ENCODE assay signal across 19 mouse cellular contexts in the genomic region with DNA sequence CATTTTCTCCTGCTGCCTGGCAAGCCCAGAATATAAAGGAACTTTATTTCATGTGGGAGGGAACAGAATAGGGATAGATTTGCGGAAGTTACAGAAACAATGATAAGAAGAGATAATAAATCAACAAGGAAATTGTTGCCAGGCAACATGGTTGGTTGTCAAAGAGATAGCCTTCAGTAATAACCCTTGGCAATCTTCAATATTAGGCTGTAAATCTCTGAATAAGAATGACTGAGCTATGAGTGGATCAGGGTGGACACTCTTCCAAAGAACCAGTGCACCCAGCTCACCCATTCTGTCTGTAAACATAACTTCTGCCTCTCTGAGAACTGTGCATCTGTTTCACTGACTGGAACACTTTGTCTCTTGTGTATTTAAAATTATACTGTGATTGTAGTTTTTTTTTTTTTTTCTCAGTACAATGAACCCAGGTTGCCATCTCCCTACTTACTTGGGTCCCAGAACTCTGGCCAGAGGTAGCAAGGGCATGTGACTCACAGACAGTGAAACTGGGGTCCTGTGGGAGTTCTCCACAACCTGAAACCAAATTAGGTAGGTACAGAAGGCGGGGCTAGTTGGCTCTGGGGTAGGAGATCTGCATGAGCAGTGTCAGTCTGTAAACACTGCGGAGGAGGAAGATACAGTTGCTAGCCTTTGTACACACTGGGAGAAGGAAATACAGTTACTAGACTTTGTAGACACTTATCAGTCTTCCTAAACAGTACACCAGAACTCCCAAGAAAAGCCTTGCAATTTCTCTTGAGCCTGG. TPM values are rescaled to one million over a fixed set of nuclear protein-coding genes. Genes with fewer than 3 reads are reported as not detected.
DNase-seq lines count a peak whose midpoint lies in the region; ATAC-seq and TF ChIP-seq lines count a peak whose summit lies in the region.
"Had no signal": no experiment of that assay in that cellular context is flagged by ENCODE, and none has a peak within 500 bp of the region (broad histone marks: within the 10 kb centered on the region; RNA-seq: fewer than 3 reads in every experiment).

No protein-coding gene starts in this region.

- peaks cover 15% of the 10 kb centered on the region; the same call in 1 of the 2 replicates for H3K4me1 ChIP-seq in liver, postnatal 0 days (ENCODE audit: insufficient read depth)
- H3K4me1 ChIP-seq in bone marrow, adult 2 months (ENCODE audit: control insufficient read depth, insufficient read depth, low read length), result peaks cover 3% of the 10 kb centered on the region; the same call in 1 of the 2 replicates
- H3K4me1 ChIP-seq in intestine, embryonic 15.5 days (replicated peaks), result 0 out of 2 replicates have a peak, but pooled peaks cover 6% of the 10 kb centered on the region
- peaks cover 12% of the 10 kb centered on the region for H3K4me1 ChIP-seq in spleen, adult 2 months (ENCODE audit: control insufficient read depth, insufficient read depth, insufficient read length)
- H3K4me1 ChIP-seq in midbrain, embryonic 13.5 days (replicated peaks), result no peaks in the 10 kb centered on the region
- H3K4me1 ChIP-seq: forebrain, embryonic 15.5 days; limb, embryonic 13.5 days had no signal

- no peaks in the 10 kb centered on the region for H3K27me3 ChIP-seq in liver, postnatal 0 days (ENCODE audit: insufficient read depth, low read length)
- H3K27me3 ChIP-seq in intestine, embryonic 15.5 days (replicated peaks), result no peaks in the 10 kb centered on the region
- H3K27me3 ChIP-seq in spleen, adult 2 months (ENCODE audit: control insufficient read depth, insufficient read depth, low read length), result no peaks in the 10 kb centered on the region
- no peaks in the 10 kb centered on the region for H3K27me3 ChIP-seq in midbrain, embryonic 13.5 days
- H3K27me3 ChIP-seq: forebrain, embryonic 15.5 days; limb, embryonic 13.5 days; neural tube, embryonic 13.5 days had no signal

- no peak overlapping the region for H3K4me2 ChIP-seq in liver, postnatal 0 days (ENCODE audit: low read depth, low read length)
- H3K4me2 ChIP-seq in intestine, embryonic 15.5 days (replicated peaks), result no peak overlapping the region
- H3K4me2 ChIP-seq in midbrain, embryonic 13.5 days (replicated peaks), result no peak overlapping the region
- H3K4me2 ChIP-seq: forebrain, embryonic 15.5 days; limb, embryonic 13.5 days; neural tube, embryonic 13.5 days had no signal

- no peaks in the 10 kb centered on the region for H3K36me3 ChIP-seq in liver, postnatal 0 days (replicated peaks; ENCODE audit: insufficient read depth, low read length)
- H3K36me3 ChIP-seq in intestine, embryonic 15.5 days, result no peaks in the 10 kb centered on the region
- H3K36me3 ChIP-seq in spleen, adult 2 months (ENCODE audit: control insufficient read depth, insufficient read depth, low read length), result no peaks in the 10 kb centered on the region
- H3K36me3 ChIP-seq in midbrain, embryonic 13.5 days, result no peaks in the 10 kb centered on the region
- H3K36me3 ChIP-seq: forebrain, embryonic 15.5 days; limb, embryonic 13.5 days; neural tube, embryonic 13.5 days had no signal

- TF ChIP-seq CTCF in liver, postnatal 0 days (IDR thresholded peaks at IDR 0.05; ENCODE audit: low read depth), result no peak
- no peak for TF ChIP-seq CTCF in bone marrow, adult 2 months (IDR thresholded peaks at IDR 0.05; ENCODE audit: control insufficient read depth, insufficient read depth, low read length)
- no peak for TF ChIP-seq CTCF in spleen, adult 2 months (IDR thresholded peaks at IDR 0.05; ENCODE audit: extremely low read depth, insufficient read depth, insufficient read length, insufficient replicate concordance)

- H3K9ac ChIP-seq in liver, postnatal 0 days (replicated peaks), result no peak overlapping the region
- H3K9ac ChIP-seq in intestine, embryonic 15.5 days, result no peak overlapping the region
- no peak overlapping the region for H3K9ac ChIP-seq in midbrain, embryonic 13.5 days (replicated peaks)
- H3K9ac ChIP-seq: forebrain, embryonic 15.5 days; limb, embryonic 13.5 days; neural tube, embryonic 13.5 days had no signal

- no peak for DNase-seq in liver, postnatal 0 days
- DNase-seq in liver, result no peak
- peak; percentile 82 to 84 for DNase-seq in spleen, adult 2 months (ENCODE audit: low read depth in 1 of 2, low spot score in 2 of 2)
- no peak for DNase-seq in ovary, adult 18-20 months (ENCODE audit: low spot score)
- DNase-seq: cerebellum, adult 11 months; heart, postnatal 14 days; kidney, postnatal 25 days; layer of hippocampus, postnatal 36 days; right cerebral cortex, adult 18-20 months had no signal

- ATAC-seq in liver, postnatal 0 days, result no peak
- ATAC-seq in intestine, embryonic 15.5 days, result peak; percentile 85
- no peak for ATAC-seq in midbrain, embryonic 13.5 days
- ATAC-seq: forebrain, embryonic 15.5 days; hindbrain, embryonic 16.5 days had no signal

- TF ChIP-seq POLR2A in bone marrow, adult 2 months (IDR thresholded peaks at IDR 0.05; ENCODE audit: borderline replicate concordance, control insufficient read depth, low read depth, low read length), result no peak
- TF ChIP-seq POLR2A in spleen, adult 2 months (IDR thresholded peaks at IDR 0.05; ENCODE audit: low read depth, low read length), result no peak

- H3K9me3 ChIP-seq in liver, postnatal 0 days (ENCODE audit: low read length), result no peaks in the 10 kb centered on the region
- no peaks in the 10 kb centered on the region for H3K9me3 ChIP-seq in intestine, embryonic 15.5 days
- no peaks in the 10 kb centered on the region for H3K9me3 ChIP-seq in midbrain, embryonic 13.5 days
- H3K9me3 ChIP-seq: forebrain, embryonic 15.5 days; limb, embryonic 13.5 days; neural tube, embryonic 13.5 days had no signal

- H3K4me3 ChIP-seq in liver, postnatal 0 days (ENCODE audit: low read depth, low read length), result no peak overlapping the region
- H3K4me3 ChIP-seq in bone marrow, adult 2 months (replicated peaks; ENCODE audit: control insufficient read depth, low read depth, low read length), result no peak overlapping the region
- no peak overlapping the region for H3K4me3 ChIP-seq in intestine, embryonic 15.5 days (replicated peaks)
- H3K4me3 ChIP-seq in spleen, adult 2 months (ENCODE audit: extremely low read depth, insufficient read depth, insufficient read length), result no peak overlapping the region
- H3K4me3 ChIP-seq in midbrain, embryonic 13.5 days (replicated peaks), result no peak overlapping the region
- H3K4me3 ChIP-seq: forebrain, embryonic 15.5 days; limb, embryonic 13.5 days; neural tube, embryonic 13.5 days had no signal

- H3K27ac ChIP-seq in liver, postnatal 0 days (ENCODE audit: low read depth), result peak overlapping the region; percentile 19
- H3K27ac ChIP-seq in bone marrow, adult 2 months (ENCODE audit: control insufficient read depth, insufficient read depth, low read depth, low read length, poor library complexity), result peak overlapping the region; percentile 63; the same call in 1 of the 2 replicates
- H3K27ac ChIP-seq in intestine, embryonic 15.5 days, result 0 out of 2 replicates have a peak overlapping the region, but pooled peaks have one; percentile 44
- peak overlapping the region; percentile 79 for H3K27ac ChIP-seq in spleen, adult 2 months (ENCODE audit: insufficient read depth, low read length)
- H3K27ac ChIP-seq in midbrain, embryonic 13.5 days, result no peak overlapping the region
- H3K27ac ChIP-seq: forebrain, embryonic 15.5 days; limb, embryonic 13.5 days; neural tube, embryonic 13.5 days had no signal

- TF ChIP-seq EP300 in liver, postnatal 0 days (IDR thresholded peaks at IDR 0.05; ENCODE audit: low read depth), result no peak

- 46% methylated on average over 3 of the region's 3 CpGs for WGBS in liver, postnatal 0 days (ENCODE audit: insufficient replicate concordance)
- WGBS in bone marrow, adult 2 months, result 20% methylated on average over 3 of the region's 3 CpGs
- WGBS in intestine, embryonic 15.5 days, result 62% methylated on average over 3 of the region's 3 CpGs
- 39% methylated on average over 3 of the region's 3 CpGs for WGBS in spleen, adult 2 months
- WGBS in midbrain, embryonic 13.5 days, result 88% methylated on average over 3 of the region's 3 CpGs

RNA-seq across cellular contexts. Expression of a gene that starts 19.3 kb away (rescaled TPM):
- polyA plus RNA-seq in liver, postnatal 0 days (2015; fragmentation: Nextera tagmentation; extraction: Ambion mirVana), result 50.4 and 50.7 TPM in 2 replicates
- polyA plus RNA-seq in bone marrow, adult 2 months (2011; ENCODE audit: insufficient read depth, insufficient read length, low replicate concordance, missing spikeins), result 42.2 and 91.9 TPM in 2 replicates
- 160 and 164 TPM in 2 replicates for polyA plus RNA-seq in intestine, embryonic 15.5 days (2015; fragmentation: Nextera tagmentation; extraction: Ambion mirVana)
- 24.6 and 30.2 TPM in 2 replicates for polyA plus RNA-seq in spleen, adult 2 months (2012; rRNA removed)
- polyA plus RNA-seq in midbrain, embryonic 13.5 days (2015; fragmentation: Nextera tagmentation; extraction: Ambion mirVana), result 2.6 and 3.5 TPM in 2 replicates

RNA-seq across cellular contexts. Expression of a gene that starts 29.0 kb away (rescaled TPM):
- not detected in 2 replicates for polyA plus RNA-seq in liver, postnatal 0 days (2015; fragmentation: Nextera tagmentation; extraction: Ambion mirVana)
- polyA plus RNA-seq in bone marrow, adult 2 months (2011; ENCODE audit: insufficient read depth, insufficient read length, low replicate concordance, missing spikeins), result not detected in 2 replicates
- polyA plus RNA-seq in intestine, embryonic 15.5 days (2015; fragmentation: Nextera tagmentation; extraction: Ambion mirVana), result not detected in 2 replicates
- not detected in 2 replicates for polyA plus RNA-seq in spleen, adult 2 months (2012; rRNA removed)
- polyA plus RNA-seq in midbrain, embryonic 13.5 days (2015; fragmentation: Nextera tagmentation; extraction: Ambion mirVana), result not detected in 2 replicates
- polyA plus RNA-seq: forebrain, embryonic 15.5 days; hindbrain, embryonic 16.5 days; limb, embryonic 13.5 days; lung, embryonic 16.5 days; midbrain, postnatal 0 days; neural tube, embryonic 13.5 days; thymus, postnatal 0 days had no signal

RNA-seq across cellular contexts. Expression of a gene that starts 29.9 kb away (rescaled TPM):
- 7.9 and 12.2 TPM in 2 replicates for polyA plus RNA-seq in liver, postnatal 0 days (2015; fragmentation: Nextera tagmentation; extraction: Ambion mirVana)
- polyA plus RNA-seq in bone marrow, adult 2 months (2011; ENCODE audit: insufficient read depth, insufficient read length, low replicate concordance, missing spikeins), result 9.0 and 9.2 TPM in 2 replicates
- polyA plus RNA-seq in intestine, embryonic 15.5 days (2015; fragmentation: Nextera tagmentation; extraction: Ambion mirVana), result 24.8 and 26.2 TPM in 2 replicates
- polyA plus RNA-seq in spleen, adult 2 months (2012; rRNA removed), result 26.6 and 37.1 TPM in 2 replicates
- polyA plus RNA-seq in midbrain, embryonic 13.5 days (2015; fragmentation: Nextera tagmentation; extraction: Ambion mirVana), result 20.9 and 28.1 TPM in 2 replicates

RNA-seq across cellular contexts. Expression of a gene that starts 47.9 kb away (rescaled TPM):
- polyA plus RNA-seq in liver, postnatal 0 days (2015; fragmentation: Nextera tagmentation; extraction: Ambion mirVana), result 0.06 TPM in 1 of 2 replicates, not detected in the other
- polyA plus RNA-seq in bone marrow, adult 2 months (2011; ENCODE audit: insufficient read depth, insufficient read length, low replicate concordance, missing spikeins), result 1.1 TPM in 2 replicates
- polyA plus RNA-seq in intestine, embryonic 15.5 days (2015; fragmentation: Nextera tagmentation; extraction: Ambion mirVana), result 0.08 TPM in 1 of 2 replicates, not detected in the other
- polyA plus RNA-seq in spleen, adult 2 months (2012; rRNA removed), result not detected in 2 replicates
- polyA plus RNA-seq in midbrain, embryonic 13.5 days (2015; fragmentation: Nextera tagmentation; extraction: Ambion mirVana), result 0.04 and 0.10 TPM in 2 replicates

Comparison
In these comparisons a context has a peak if more than half of its experiments do, and no peak if none do; other contexts are left out.
1. DNase-seq: peak in spleen, adult 2 months (2 of 2); none in liver, postnatal 0 days (single experiment), liver (single experiment) and ovary, adult 18-20 months (single experiment).